Mouse (Mus musculus) layer of hippocampus, adult 8-10 months (tissue): ENCODE measurements around the gene Ip6k3. TPM values are rescaled to one million over a fixed set of nuclear protein-coding genes. Genes with fewer than 3 reads are reported as not detected.

Experiments
- DNase-seq, 2 experiments: peaks; one replicate each; pipeline ENCODE4 v3.0.0; 2022; ENCODE audit warnings: low spot score in 2 of 2
- total RNA-seq, 4 experiments: library from RNA; stranded (reverse); gene quantifications; 2 replicates each; pipeline ENCODE4 v1.2.4; 2022

Ip6k3 gene
- total RNA-seq, 4 experiments from 2014 or later: 0.27 to 3.7 (median 2.0) TPM

GRCm38 (mm10) chr17:27125185-27125584, 42.4 kb downstream of the Ip6k3 start:
- DNase-seq: peak in 1 of 2 experiments; percentile 77

GRCm38 (mm10) chr17:27123813-27124375, 43.7 kb downstream of the Ip6k3 start:
- DNase-seq: no peak

- no peak for DNase-seq
These were observed 44.5 kb downstream of the Ip6k3 start for GRCm38 (mm10) chr17:27123103-27123502.

- DNase-seq: no peak
These were observed 44.9 kb downstream of the Ip6k3 start for GRCm38 (mm10) chr17:27122701-27123100.

- DNase-seq: no peak
These were observed 45.8 kb downstream of the Ip6k3 start for GRCm38 (mm10) chr17:27121781-27122180.

- no peak for DNase-seq
These were observed 46.3 kb downstream of the Ip6k3 start for GRCm38 (mm10) chr17:27121266-27121665.

GRCm38 (mm10) chr17:27120561-27121024, 47.0 kb downstream of the Ip6k3 start:
- DNase-seq: peak; percentile 57 to 69

- no peak for DNase-seq
These were observed 47.6 kb downstream of the Ip6k3 start for GRCm38 (mm10) chr17:27119954-27120353.

- no peak for DNase-seq
These were observed 48.1 kb downstream of the Ip6k3 start for GRCm38 (mm10) chr17:27119540-27119895.

GRCm38 (mm10) chr17:27118676-27119539, 48.7 kb downstream of the Ip6k3 start:
- no peak for DNase-seq

GRCm38 (mm10) chr17:27110072-27110471, 57.5 kb downstream of the Ip6k3 start:
- DNase-seq: no peak

- no peak for DNase-seq
These were observed 59.7 kb downstream of the Ip6k3 start for GRCm38 (mm10) chr17:27107936-27108335.

GRCm38 (mm10) chr17:27106745-27107144, 60.9 kb downstream of the Ip6k3 start:
- DNase-seq: no peak

- no peak for DNase-seq
These were observed 61.7 kb downstream of the Ip6k3 start for GRCm38 (mm10) chr17:27105698-27106470.

GRCm38 (mm10) chr17:27101675-27102074, 65.9 kb downstream of the Ip6k3 start:
- DNase-seq: no peak

- DNase-seq: no peak
These were observed 71.9 kb downstream of the Ip6k3 start for GRCm38 (mm10) chr17:27095690-27096089.

Other genes starting within 250 kb of the Ip6k3 start
- gene Phf1, start 234.7 kb downstream of the Ip6k3 start, total RNA-seq: 10 to 100 TPM; 37.0 to 40.3 (median 37.5) TPM
- 10 to 100 TPM; 90.0 to 96.1 (median 92.0) TPM for gene Cuta, start 228.2 kb downstream of the Ip6k3 start, total RNA-seq
- gene Syngap1, start 226.5 kb downstream of the Ip6k3 start, total RNA-seq: 100 to 1,000 TPM; 353 to 466 (median 403) TPM
- gene Zbtb9, start 194.6 kb downstream of the Ip6k3 start, total RNA-seq: 10 to 100 TPM; 12.2 to 14.7 (median 13.7) TPM
- gene Bak1, start 138.8 kb downstream of the Ip6k3 start, total RNA-seq: 10 to 100 TPM; 11.6 to 15.9 (median 13.7) TPM
- gene Itpr3, start 110.5 kb downstream of the Ip6k3 start, total RNA-seq: 1 to 10 TPM; 3.0 to 4.8 (median 3.7) TPM
- 100 to 1,000 TPM; 185 to 220 (median 203) TPM for gene Uqcc2, start 33.9 kb downstream of the Ip6k3 start, total RNA-seq
- 10 to 100 TPM; 41.9 to 48.4 (median 43.0) TPM for gene Lemd2, start 36.7 kb upstream of the Ip6k3 start, total RNA-seq